Mouse (Mus musculus): ENCODE data around the gene Qsox2. TPM values are rescaled to one million over a fixed set of nuclear protein-coding genes. Genes with fewer than 3 reads are reported as not detected.

Gene Qsox2
- total and polyA plus RNA-seq, 2 experiments from 2014 or later = 7.5 to 8.5 TPM

DNA sequence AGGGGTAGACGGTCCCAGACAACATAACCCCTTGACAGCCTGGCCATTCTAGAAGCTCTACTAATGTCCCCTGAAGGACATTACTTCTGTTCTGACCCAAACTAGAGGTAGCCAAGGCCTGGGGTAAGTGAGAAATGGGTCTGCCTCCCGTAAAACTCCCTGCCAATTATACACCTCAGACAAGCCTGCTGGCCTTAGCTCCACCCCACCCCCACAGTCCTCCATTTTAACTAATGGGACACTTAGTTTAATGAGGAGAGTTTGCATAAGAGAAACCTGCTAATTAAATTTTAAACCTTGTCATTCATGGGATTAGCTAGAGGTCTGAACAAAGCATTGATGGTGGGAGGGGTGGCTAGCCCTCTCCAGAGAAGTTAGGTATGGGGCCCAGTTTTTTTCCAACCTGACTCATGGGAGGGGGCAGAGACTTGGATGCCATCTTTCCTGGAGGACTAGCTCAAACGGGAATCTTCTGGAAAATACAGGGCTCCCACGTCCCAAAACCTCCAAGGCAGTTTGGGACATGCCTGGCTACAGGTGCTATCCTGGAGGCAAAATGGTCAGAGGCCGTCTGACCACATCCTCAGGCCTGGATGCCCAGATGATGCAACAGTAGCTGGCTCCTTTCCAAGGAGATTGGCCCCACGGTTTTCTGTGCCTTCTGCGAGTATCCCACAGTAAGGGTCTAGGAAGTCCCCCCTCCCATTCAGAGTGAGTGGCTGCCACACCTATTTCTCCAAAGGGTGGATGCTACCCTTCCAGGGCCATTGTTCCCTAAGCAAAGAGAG lies 42.6 kb downstream of the Qsox2 start:
- no peaks in the 10 kb centered on the region for H3K9me3 ChIP-seq (replicated peaks; ENCODE audit: control insufficient read depth, low read length)
- no peak overlapping the region for H3K4me3 ChIP-seq (ENCODE audit: low read depth, low read length)
- no peak for DNase-seq (ENCODE audit: low spot score)
- H3K36me3 ChIP-seq (replicated peaks; ENCODE audit: control insufficient read depth, insufficient read depth, low read length) = no peaks in the 10 kb centered on the region
- WGBS = 38% methylated on average over 7 of the region's 7 CpGs
- no peak overlapping the region for H3K4me2 ChIP-seq (ENCODE audit: low read depth, low read length)
- H3K27ac ChIP-seq (ENCODE audit: low read depth) = no peak overlapping the region
- peaks cover 89% of the 10 kb centered on the region for H3K27me3 ChIP-seq (ENCODE audit: control insufficient read depth, insufficient read depth, low read length)
- no peaks in the 10 kb centered on the region for H3K4me1 ChIP-seq (ENCODE audit: control insufficient read depth, insufficient read depth)
- no peak for TF ChIP-seq EP300 (IDR thresholded peaks at IDR 0.05; ENCODE audit: low read depth)
- no peak for TF ChIP-seq CTCF (IDR thresholded peaks at IDR 0.05; ENCODE audit: low read depth)
- no peak overlapping the region for H3K9ac ChIP-seq (replicated peaks; ENCODE audit: low read depth, low read length)
- no peak for ATAC-seq (ENCODE audit: insufficient read depth, low read depth)

- 59% methylated on average over 5 of the region's 5 CpGs for WGBS
- ATAC-seq (ENCODE audit: insufficient read depth, low read depth) = 0 out of 2 replicates have a peak, but pooled peaks have one; percentile 44
- DNase-seq (ENCODE audit: low spot score) = no peak
- Histone ChIP-seq H3K4me2 (ENCODE audit: low read depth, low read length) (no peak overlapping the region), H3K27ac (ENCODE audit: low read depth) (no peak overlapping the region), H3K4me3 (ENCODE audit: low read depth, low read length) (no peak overlapping the region), H3K4me1 (ENCODE audit: control insufficient read depth, insufficient read depth) (no peaks in the 10 kb centered on the region), H3K36me3 (replicated peaks; ENCODE audit: control insufficient read depth, insufficient read depth, low read length) (no peaks in the 10 kb centered on the region), H3K9ac (replicated peaks; ENCODE audit: low read depth, low read length) (no peak overlapping the region), H3K9me3 (replicated peaks; ENCODE audit: control insufficient read depth, low read length) (no peaks in the 10 kb centered on the region), H3K27me3 (ENCODE audit: control insufficient read depth, insufficient read depth, low read length) (peaks cover 33% of the 10 kb centered on the region)
- TF ChIP-seq CTCF (IDR thresholded peaks at IDR 0.05; ENCODE audit: low read depth) (no peak), EP300 (IDR thresholded peaks at IDR 0.05; ENCODE audit: low read depth) (no peak)
Measured at GRCm38 (mm10) chr2:26188517-26188916, 48.8 kb downstream of the Qsox2 start.

DNA sequence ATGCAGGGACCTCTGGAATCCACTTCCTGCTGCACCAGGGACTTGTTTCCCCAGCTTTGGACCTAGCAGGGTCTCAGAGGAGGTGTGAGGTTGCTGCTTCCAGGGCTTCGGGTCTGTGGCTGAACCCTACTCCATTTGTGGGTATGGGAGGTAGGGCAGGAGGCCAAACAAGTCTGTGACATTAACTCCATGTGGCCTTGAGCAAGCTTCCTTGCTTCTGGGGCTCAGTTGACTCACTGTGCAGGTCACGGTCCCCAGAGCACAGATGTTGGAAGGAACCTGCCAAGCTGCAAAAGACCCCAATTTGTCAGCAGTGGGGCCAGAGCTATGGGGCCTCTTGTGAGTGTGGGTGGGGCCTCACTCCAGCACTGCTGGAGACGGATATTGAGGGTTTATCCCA lies 53.0 kb downstream of the Qsox2 start:
- H3K9me3 ChIP-seq (replicated peaks; ENCODE audit: control insufficient read depth, low read length) = no peaks in the 10 kb centered on the region
- no peak overlapping the region for H3K4me3 ChIP-seq (ENCODE audit: low read depth, low read length)
- no peak overlapping the region for H3K9ac ChIP-seq (replicated peaks; ENCODE audit: low read depth, low read length)
- H3K36me3 ChIP-seq (replicated peaks; ENCODE audit: control insufficient read depth, insufficient read depth, low read length) = no peaks in the 10 kb centered on the region
- no peak for ATAC-seq (ENCODE audit: insufficient read depth, low read depth)
- DNase-seq (ENCODE audit: low spot score) = no peak
- H3K4me1 ChIP-seq (ENCODE audit: control insufficient read depth, insufficient read depth) = no peaks in the 10 kb centered on the region
- peaks cover 12% of the 10 kb centered on the region; the same call in 1 of the 2 replicates for H3K27me3 ChIP-seq (ENCODE audit: control insufficient read depth, insufficient read depth, low read length)
- no peak overlapping the region for H3K4me2 ChIP-seq (ENCODE audit: low read depth, low read length)
- 38% methylated on average over 3 of the region's 3 CpGs for WGBS
- TF ChIP-seq CTCF (IDR thresholded peaks at IDR 0.05; ENCODE audit: low read depth) = no peak
- TF ChIP-seq EP300 (IDR thresholded peaks at IDR 0.05; ENCODE audit: low read depth) = no peak
- H3K27ac ChIP-seq (ENCODE audit: low read depth) = no peak overlapping the region

DNA sequence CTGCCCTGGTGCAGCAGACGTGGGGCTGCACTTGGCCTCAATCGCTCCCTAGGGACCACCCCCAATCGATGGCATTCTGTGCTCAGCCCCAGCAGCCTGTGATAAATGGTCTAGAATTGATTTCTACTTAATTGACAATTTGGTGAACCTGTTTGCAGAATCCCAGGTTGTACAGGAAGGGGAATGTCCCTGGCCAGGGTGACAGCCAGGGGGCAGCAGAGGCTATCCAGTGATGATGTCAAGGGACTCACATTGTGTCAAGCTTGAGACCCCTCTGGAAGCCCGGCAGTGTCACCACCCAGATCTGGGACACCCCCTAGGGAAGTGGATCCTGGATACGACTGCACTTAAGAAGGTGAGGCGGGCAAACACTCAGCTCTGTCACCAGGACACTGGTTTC lies 54.7 kb downstream of the Qsox2 start:
- no peaks in the 10 kb centered on the region for H3K36me3 ChIP-seq (replicated peaks; ENCODE audit: control insufficient read depth, insufficient read depth, low read length)
- H3K27ac ChIP-seq (ENCODE audit: low read depth) = no peak overlapping the region
- no peak overlapping the region for H3K4me3 ChIP-seq (ENCODE audit: low read depth, low read length)
- H3K9ac ChIP-seq (replicated peaks; ENCODE audit: low read depth, low read length) = no peak overlapping the region
- no peaks in the 10 kb centered on the region for H3K9me3 ChIP-seq (replicated peaks; ENCODE audit: control insufficient read depth, low read length)
- ATAC-seq (ENCODE audit: insufficient read depth, low read depth) (no peak), DNase-seq (ENCODE audit: low spot score) (no peak)
- 12% methylated on average over 6 of the region's 6 CpGs for whole genome bisulfite sequencing
- H3K27me3 ChIP-seq (ENCODE audit: control insufficient read depth, insufficient read depth, low read length) = peaks cover 12% of the 10 kb centered on the region; the same call in 1 of the 2 replicates
- TF ChIP-seq CTCF (IDR thresholded peaks at IDR 0.05; ENCODE audit: low read depth) = peak; percentile 78
- TF ChIP-seq EP300 (IDR thresholded peaks at IDR 0.05; ENCODE audit: low read depth) = no peak
- no peaks in the 10 kb centered on the region for H3K4me1 ChIP-seq (ENCODE audit: control insufficient read depth, insufficient read depth)
- no peak overlapping the region for H3K4me2 ChIP-seq (ENCODE audit: low read depth, low read length)

GRCm38 (mm10) chr2:26177189-26177588 lies 60.1 kb downstream of the Qsox2 start:
- H3K27ac ChIP-seq (ENCODE audit: low read depth) = no peak overlapping the region
- TF ChIP-seq CTCF (IDR thresholded peaks at IDR 0.05; ENCODE audit: low read depth) = no peak
- TF ChIP-seq EP300 (IDR thresholded peaks at IDR 0.05; ENCODE audit: low read depth) = no peak
- WGBS = 29% methylated on average over 2 of the region's 2 CpGs

More at GRCm38 (mm10) chr2:26177189-26177588, 60.1 kb downstream of the Qsox2 start:
- Histone ChIP-seq H3K36me3 (replicated peaks; ENCODE audit: control insufficient read depth, insufficient read depth, low read length) (no peaks in the 10 kb centered on the region), H3K9ac (replicated peaks; ENCODE audit: low read depth, low read length) (no peak overlapping the region), H3K4me3 (ENCODE audit: low read depth, low read length) (no peak overlapping the region), H3K27me3 (ENCODE audit: control insufficient read depth, insufficient read depth, low read length) (no peaks in the 10 kb centered on the region; the same call in 1 of the 2 replicates), H3K4me1 (ENCODE audit: control insufficient read depth, insufficient read depth) (no peaks in the 10 kb centered on the region), H3K4me2 (ENCODE audit: low read depth, low read length) (no peak overlapping the region), H3K9me3 (replicated peaks; ENCODE audit: control insufficient read depth, low read length) (no peaks in the 10 kb centered on the region)
- ATAC-seq (ENCODE audit: insufficient read depth, low read depth) (no peak), DNase-seq (ENCODE audit: low spot score) (no peak)

All from heart, postnatal 0 days (tissue).